Mouse (Mus musculus): ENCODE results near the gene Aoc1.

Aoc1 gene

GRCm38 (mm10) chr6:48872596-48872995 lies at the start of gene Aoc1:
Aoc1 (plus strand) TSS chr6:48872896.
- in situ Hi-C loops (cut with MboI, MseI): no loop called here

GRCm38 (mm10) chr6:48825016-48825415 lies 47.7 kb upstream of the Aoc1 start:
- in situ Hi-C loops (cut with MboI, MseI): no loop called here

- in situ Hi-C loops (cut with MboI, MseI): no loop called here
These were observed 43.7 kb upstream of the Aoc1 start for GRCm38 (mm10) chr6:48828976-48829375.

GRCm38 (mm10) chr6:48829651-48830050 lies 43.0 kb upstream of the Aoc1 start:
- in situ Hi-C loops (cut with MboI, MseI): no loop called here

- in situ Hi-C loops (cut with MboI, MseI): no loop called here
These were observed 42.5 kb upstream of the Aoc1 start for GRCm38 (mm10) chr6:48830241-48830640.

- in situ Hi-C loops (cut with MboI, MseI): no loop called here
These were observed 41.6 kb upstream of the Aoc1 start for GRCm38 (mm10) chr6:48831141-48831540.

GRCm38 (mm10) chr6:48832426-48832825 lies 40.3 kb upstream of the Aoc1 start:
- in situ Hi-C loops (cut with MboI, MseI): no loop called here

GRCm38 (mm10) chr6:48833515-48833914 lies 39.2 kb upstream of the Aoc1 start:
- in situ Hi-C loops (cut with MboI, MseI): no loop called here

- in situ Hi-C loops (cut with MboI, MseI): no loop called here
These were observed 37.5 kb upstream of the Aoc1 start for GRCm38 (mm10) chr6:48835241-48835640.

- in situ Hi-C loops (cut with MboI, MseI): no loop called here
These were observed 36.5 kb upstream of the Aoc1 start for GRCm38 (mm10) chr6:48836146-48836545.

- in situ Hi-C loops (cut with MboI, MseI): no loop called here
These were observed 35.2 kb upstream of the Aoc1 start for GRCm38 (mm10) chr6:48837516-48837915.

- in situ Hi-C loops (cut with MboI, MseI): no loop called here
These were observed 34.2 kb upstream of the Aoc1 start for GRCm38 (mm10) chr6:48838321-48839080.

- in situ Hi-C loops (cut with MboI, MseI): no loop called here
These were observed 32.2 kb upstream of the Aoc1 start, which contains the start of gene Tmem176a for GRCm38 (mm10) chr6:48840371-48840969. Tmem176a (plus strand) TSS chr6:48840919.

GRCm38 (mm10) chr6:48840973-48841625 lies 31.6 kb upstream of the Aoc1 start, which contains the start of gene Tmem176b:
Tmem176b (minus strand) TSS chr6:48841496.
- in situ Hi-C loops (cut with MboI, MseI): no loop called here

GRCm38 (mm10) chr6:48842111-48842842 lies 30.4 kb upstream of the Aoc1 start:
- in situ Hi-C loops (cut with MboI, MseI): no loop called here

GRCm38 (mm10) chr6:48845086-48845485 lies 27.6 kb upstream of the Aoc1 start:
- in situ Hi-C loops (cut with MboI, MseI): no loop called here

- in situ Hi-C loops (cut with MboI, MseI): no loop called here
These were observed 20.7 kb upstream of the Aoc1 start for GRCm38 (mm10) chr6:48851820-48852491.

GRCm38 (mm10) chr6:48854155-48854554 lies 18.5 kb upstream of the Aoc1 start:
- in situ Hi-C loops (cut with MboI, MseI): no loop called here

- in situ Hi-C loops (cut with MboI, MseI): no loop called here
These were observed 14.9 kb upstream of the Aoc1 start for GRCm38 (mm10) chr6:48857613-48858302.

- in situ Hi-C loops (cut with MboI, MseI): no loop called here
These were observed 12.4 kb upstream of the Aoc1 start for GRCm38 (mm10) chr6:48860130-48860815.
